Mouse (Mus musculus) intestine, postnatal 0 days (tissue): Measurements from ENCODE around the gene Tmem150c. TPM values are rescaled to one million over a fixed set of nuclear protein-coding genes. Genes with fewer than 3 reads are reported as not detected.

Experiments used
- ATAC-seq: fragments of 200-750 bp; cut with Nextera tagmentation; 2 replicates; pipeline ENCODE4 v1.8.0; 2017; ENCODE audit warnings: mild to moderate bottlenecking, moderate TSS enrichment, moderate library complexity
- H3K27ac ChIP-seq: fragments of 300-500 bp; sonication (generic); 2 replicates; pipeline ENCODE4 v1.5.1; 2014; ENCODE audit warnings: mild to moderate bottlenecking, low read depth, low read length, moderate library complexity
- H3K27me3 ChIP-seq: fragments of 300-500 bp; sonication (generic); replicated peaks from 2 replicates; pipeline ENCODE4 v1.6.1; 2014; ENCODE audit warnings: low read length, mixed read lengths; ENCODE audit not compliant: control insufficient read depth, insufficient read depth
- H3K36me3 ChIP-seq: fragments of 300-500 bp; sonication (generic); 2 replicates; pipeline ENCODE4 v1.6.1; 2014; ENCODE audit warnings: mild to moderate bottlenecking, moderate library complexity; ENCODE audit not compliant: control insufficient read depth, insufficient read depth
- H3K4me1 ChIP-seq: fragments of 300-500 bp; sonication (generic); replicated peaks from 2 replicates; pipeline ENCODE4 v1.6.1; 2014; ENCODE audit warnings: antibody characterized with exemption, low read length, mixed read lengths; ENCODE audit not compliant: control insufficient read depth, insufficient read depth
- H3K4me2 ChIP-seq: fragments of 300-500 bp; sonication (generic); replicated peaks from 2 replicates; pipeline ENCODE4 v1.6.1; 2014; ENCODE audit warnings: low read depth, mild to moderate bottlenecking, moderate library complexity
- H3K4me3 ChIP-seq: fragments of 300-500 bp; sonication (generic); 2 replicates; pipeline ENCODE4 v1.5.1; 2014; ENCODE audit warnings: low read depth, low read length
- H3K9ac ChIP-seq: fragments of 300-500 bp; sonication (generic); 2 replicates; pipeline ENCODE4 v1.6.1; 2014; ENCODE audit warnings: mild to moderate bottlenecking, low read depth, low read length
- H3K9me3 ChIP-seq: fragments of 300-500 bp; sonication (generic); 2 replicates; pipeline ENCODE4 v1.6.1; 2016; ENCODE audit warnings: mixed run types; ENCODE audit not compliant: control insufficient read depth
- CTCF ChIP-seq: sonication (generic); IDR thresholded peaks from 2 replicates; pipeline ENCODE4 v1.5.1; 2016; ENCODE audit warnings: low read depth, mild to moderate bottlenecking, control low read depth, antibody characterized with exemption, moderate library complexity
- WGBS: fragments of 180-500 bp; shearing (Covaris S2); extraction: QIAGEN DNeasy Blood & Tissue Kit; methylation state at CpG from one replicate; pipeline ENCODE4 v1.1.7; 2014; 5-methylcytosine and 5-hydroxymethylcytosine counted together
- polyA plus RNA-seq: library from polyadenylated mRNA; unstranded; fragments of >200 nt; fragmentation: Nextera tagmentation; extraction: Ambion mirVana; gene quantifications from 2 replicates; pipeline ENCODE4 v1.2.1, GENCODE M21; 2015

The Tmem150c gene
- polyA plus RNA-seq, 1 experiment from 2014 or later, result 1.1 TPM

GRCm38 (mm10) chr5:100085097-100085496 is 74.5 kb downstream of the Tmem150c start:
- H3K27ac ChIP-seq, result no peak overlapping the region

DNA sequence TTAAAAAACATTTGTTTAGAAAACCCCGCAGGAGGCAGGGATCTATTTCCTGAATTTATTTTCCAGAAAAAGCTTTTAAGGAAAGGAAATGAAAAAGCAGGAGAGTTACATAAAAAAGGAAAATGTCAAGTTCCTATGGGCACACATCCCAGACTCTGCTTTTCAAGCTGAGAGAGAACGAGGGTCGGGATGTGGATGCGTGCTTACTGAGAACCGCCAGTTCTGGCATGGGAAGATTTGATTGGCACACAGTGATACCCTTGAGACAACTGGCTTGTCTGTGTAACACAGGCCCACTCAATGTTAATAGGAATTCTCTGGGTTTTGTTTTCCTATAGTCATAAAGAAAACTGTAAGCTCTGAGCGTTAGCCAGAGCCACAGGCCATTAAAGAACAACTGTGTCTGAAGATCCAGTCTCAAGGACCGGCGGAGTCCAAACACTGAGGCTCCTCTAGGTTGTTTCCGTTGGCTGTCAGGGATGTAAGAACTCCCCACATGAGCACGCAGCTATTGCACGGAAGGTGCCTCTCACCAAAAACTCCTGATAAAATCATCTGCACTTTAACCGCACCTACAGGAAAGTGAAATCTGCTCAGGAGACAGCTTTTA is 75.5 kb downstream of the Tmem150c start:
- Histone ChIP-seq H3K4me3 (no peak overlapping the region), H3K9ac (no peak overlapping the region), H3K4me1 (peaks cover 2% of the 10 kb centered on the region; the same call in 1 of the 2 replicates), H3K4me2 (no peak overlapping the region), H3K27me3 (no peaks in the 10 kb centered on the region), H3K36me3 (no peaks in the 10 kb centered on the region), H3K27ac (no peak overlapping the region), H3K9me3 (no peaks in the 10 kb centered on the region)
- no peak for ATAC-seq
- WGBS, result 57% methylated on average over 12 of the region's 12 CpGs
- no peak for TF ChIP-seq CTCF

More at GRCm38 (mm10) chr5:100085097-100085496, 74.5 kb downstream of the Tmem150c start:
- 0 out of 2 replicates have a peak overlapping the region, but pooled peaks have one; percentile 30 for H3K4me2 ChIP-seq
- no peaks in the 10 kb centered on the region for H3K27me3 ChIP-seq
- no peak overlapping the region for H3K9ac ChIP-seq
- H3K4me3 ChIP-seq, result no peak overlapping the region
- WGBS, result 30% methylated on average over 8 of the region's 8 CpGs
- ATAC-seq, result peak; percentile 49; the same call in 1 of the 2 replicates
- H3K36me3 ChIP-seq, result no peaks in the 10 kb centered on the region
- no peak for TF ChIP-seq CTCF
- peaks cover 2% of the 10 kb centered on the region; the same call in 1 of the 2 replicates for H3K4me1 ChIP-seq
- no peaks in the 10 kb centered on the region for H3K9me3 ChIP-seq

GRCm38 (mm10) chr5:100082006-100082405 is 77.6 kb downstream of the Tmem150c start:
- H3K4me3 ChIP-seq, result no peak overlapping the region
- no peaks in the 10 kb centered on the region for H3K36me3 ChIP-seq
- WGBS, result 89% methylated on average over 4 of the region's 4 CpGs
- H3K9ac ChIP-seq, result no peak overlapping the region
- no peaks in the 10 kb centered on the region for H3K9me3 ChIP-seq
- H3K4me2 ChIP-seq, result no peak overlapping the region
- no peak for TF ChIP-seq CTCF
- no peak for ATAC-seq
- H3K27me3 ChIP-seq, result no peaks in the 10 kb centered on the region
- peaks cover 2% of the 10 kb centered on the region; the same call in 1 of the 2 replicates for H3K4me1 ChIP-seq
- no peak overlapping the region for H3K27ac ChIP-seq

GRCm38 (mm10) chr5:100079931-100080275 is 79.7 kb downstream of the Tmem150c start:
- H3K27me3 ChIP-seq, result no peaks in the 10 kb centered on the region
- WGBS, result 72% methylated on average over 8 of the region's 8 CpGs
- H3K4me1 ChIP-seq, result peaks cover 2% of the 10 kb centered on the region; the same call in 1 of the 2 replicates
- H3K4me2 ChIP-seq, result peak overlapping the region; percentile 67
- H3K27ac ChIP-seq, result no peak overlapping the region
- H3K4me3 ChIP-seq, result peak overlapping the region; percentile 29; the same call in 1 of the 2 replicates
- ATAC-seq, result no peak
- H3K9me3 ChIP-seq, result no peaks in the 10 kb centered on the region
- H3K9ac ChIP-seq, result no peak overlapping the region
- 0 out of 2 replicates have a peak, but pooled peaks have one; percentile 4 for TF ChIP-seq CTCF
- H3K36me3 ChIP-seq, result no peaks in the 10 kb centered on the region

- Histone ChIP-seq H3K27me3 (no peaks in the 10 kb centered on the region), H3K4me1 (peaks cover 2% of the 10 kb centered on the region; the same call in 1 of the 2 replicates), H3K27ac (no peak overlapping the region), H3K36me3 (no peaks in the 10 kb centered on the region), H3K9me3 (no peaks in the 10 kb centered on the region), H3K4me3 (peak overlapping the region; percentile 29), H3K9ac (peak overlapping the region; percentile 26; the same call in 1 of the 2 replicates), H3K4me2 (peak overlapping the region; percentile 67)
- WGBS, result 25% methylated on average over 36 of the region's 36 CpGs
- peak; percentile 42; the same call in 1 of the 2 replicates for ATAC-seq
- TF ChIP-seq CTCF, result no peak
These were observed 80.3 kb downstream of the Tmem150c start for GRCm38 (mm10) chr5:100079040-100079930.

DNA sequence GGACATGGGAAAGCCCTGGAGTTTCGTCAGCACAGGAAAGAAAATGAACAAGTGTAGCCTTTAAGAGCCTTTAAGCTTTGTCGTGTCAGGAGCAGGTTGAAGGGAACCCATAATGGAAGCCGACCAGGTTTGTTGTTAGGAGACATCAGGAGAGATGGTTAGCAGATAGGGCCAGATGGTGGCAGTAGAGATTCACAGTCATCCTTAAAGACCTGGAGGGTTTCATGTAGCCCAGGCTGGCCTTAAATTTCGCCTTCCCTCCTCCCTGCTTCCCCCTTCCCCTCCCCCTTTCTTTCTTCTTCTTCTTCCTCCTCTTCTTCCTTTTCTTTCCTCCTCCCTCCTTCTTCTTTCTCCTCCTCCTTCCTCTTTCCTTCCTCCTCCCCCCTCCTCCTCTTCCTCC is 85.0 kb downstream of the Tmem150c start:
- no peaks in the 10 kb centered on the region for H3K9me3 ChIP-seq
- 61% methylated on average over 4 of the region's 4 CpGs for WGBS
- H3K27ac ChIP-seq, result no peak overlapping the region
- ATAC-seq, result no peak
- H3K4me3 ChIP-seq, result no peak overlapping the region
- no peaks in the 10 kb centered on the region for H3K27me3 ChIP-seq
- no peak overlapping the region for H3K4me2 ChIP-seq
- H3K4me1 ChIP-seq, result no peaks in the 10 kb centered on the region
- TF ChIP-seq CTCF, result peak; percentile 65
- peaks cover 19% of the 10 kb centered on the region; the same call in 1 of the 2 replicates for H3K36me3 ChIP-seq
- H3K9ac ChIP-seq, result no peak overlapping the region
